Mouse (Mus musculus): Measurements from ENCODE around the gene Psma6. TPM values are rescaled to one million over a fixed set of nuclear protein-coding genes. Genes with fewer than 3 reads are reported as not detected.

Psma6 gene
- total RNA-seq, 2 experiments from 2014 or later = 139 to 142 TPM

DNA sequence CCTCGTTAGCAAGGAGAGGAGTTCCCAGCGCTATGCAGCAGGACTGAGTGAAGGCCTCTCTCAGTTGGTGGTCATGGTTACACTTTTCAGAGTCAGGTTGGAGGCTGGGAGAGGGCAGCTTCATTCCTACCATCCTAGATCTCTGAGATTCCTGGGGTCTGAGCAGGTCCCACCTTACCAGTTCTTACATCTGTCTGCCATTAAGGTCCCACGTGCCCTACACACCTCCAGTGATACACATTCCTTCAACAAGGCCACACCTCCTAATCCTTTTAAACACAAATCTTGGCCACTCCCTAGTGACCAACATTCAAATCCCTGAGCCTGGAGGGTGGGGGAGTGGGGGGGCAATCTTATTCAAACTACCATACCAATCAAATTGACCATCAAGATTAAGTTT is 72.1 kb downstream of the Psma6 start:
- DNase-seq (ENCODE audit: low spot score in 2 of 2) = no peak
- intact Hi-C loops (cut with DNase I) = no loop called here

DNA sequence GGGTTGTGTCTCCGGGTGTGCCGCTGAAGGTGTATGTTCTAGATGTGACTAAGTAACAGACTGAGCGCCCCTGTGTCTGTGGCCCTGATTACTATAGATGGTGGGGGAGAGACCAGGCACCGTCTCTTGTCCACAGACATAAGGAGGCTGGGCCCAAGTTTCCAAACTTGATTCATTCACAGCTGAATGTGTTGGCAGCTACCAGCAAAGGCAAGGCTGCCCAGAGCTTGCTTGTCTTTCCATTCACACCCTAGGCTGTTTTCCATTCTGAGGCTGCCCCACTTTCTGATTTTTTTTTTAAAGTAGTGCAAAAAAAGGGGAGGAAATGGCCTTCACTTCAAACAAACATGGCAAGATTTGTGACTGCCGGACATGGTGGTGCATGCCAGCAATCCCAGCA is 72.9 kb downstream of the Psma6 start:
- intact Hi-C loops (cut with DNase I) = no loop called here
- DNase-seq (ENCODE audit: low spot score in 2 of 2) = peak; percentile 57 to 58

- no peak for DNase-seq (ENCODE audit: low spot score in 2 of 2)
- intact Hi-C loops (cut with DNase I) = no loop called here
Measured at GRCm38 (mm10) chr12:55459739-55460138, 75.7 kb downstream of the Psma6 start.

GRCm38 (mm10) chr12:55460900-55461299 is 76.9 kb downstream of the Psma6 start:
- intact Hi-C loops (cut with DNase I) = no loop called here
- DNase-seq (ENCODE audit: low spot score in 2 of 2) = no peak

- DNase-seq (ENCODE audit: low spot score in 2 of 2) = no peak
- intact Hi-C loops (cut with DNase I) = no loop called here
Measured at GRCm38 (mm10) chr12:55461767-55462166, 77.7 kb downstream of the Psma6 start.

DNA sequence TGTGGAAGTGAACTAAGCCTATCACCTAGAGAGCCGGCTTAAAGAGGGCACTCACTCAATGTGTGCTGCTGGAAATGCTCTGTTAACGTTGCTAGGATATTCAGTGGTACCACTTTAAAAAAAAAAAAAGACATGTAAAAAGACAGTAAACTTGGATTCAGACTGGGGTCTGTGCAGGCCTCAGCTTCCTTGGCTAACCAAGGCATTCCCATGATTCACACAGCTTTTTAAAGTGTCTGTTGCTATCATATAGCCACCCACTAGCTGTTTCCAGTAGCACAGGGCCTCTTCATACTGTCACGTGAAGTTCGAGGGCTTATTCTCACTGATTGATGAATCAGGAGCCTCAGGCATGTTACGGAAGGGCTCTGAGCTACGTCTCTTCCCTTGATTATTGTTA is 78.4 kb downstream of the Psma6 start:
- intact Hi-C loops (cut with DNase I) = no loop called here
- DNase-seq (ENCODE audit: low spot score in 2 of 2) = peak in 1 of 2 experiments; percentile 52

DNA sequence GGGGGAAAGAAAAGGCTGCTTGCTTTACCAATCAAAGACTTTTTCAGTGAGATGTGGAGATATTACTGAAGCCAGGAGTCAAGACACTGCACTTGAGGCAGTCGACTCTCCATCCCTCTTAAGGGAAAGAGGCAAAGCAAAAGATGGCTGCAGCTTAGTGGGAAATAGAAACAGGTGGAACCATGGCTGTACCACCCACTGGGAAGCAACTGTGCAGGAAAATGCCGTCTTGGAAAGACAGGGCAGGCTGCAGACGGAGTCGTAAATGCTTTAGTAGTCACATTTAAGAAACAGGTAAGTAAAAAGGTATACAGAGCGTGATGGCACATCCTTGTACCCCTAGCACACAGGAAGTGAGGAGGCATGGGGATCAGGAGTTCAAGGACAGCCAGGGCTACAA is 79.1 kb downstream of the Psma6 start:
- DNase-seq (ENCODE audit: low spot score in 2 of 2) = no peak

DNA sequence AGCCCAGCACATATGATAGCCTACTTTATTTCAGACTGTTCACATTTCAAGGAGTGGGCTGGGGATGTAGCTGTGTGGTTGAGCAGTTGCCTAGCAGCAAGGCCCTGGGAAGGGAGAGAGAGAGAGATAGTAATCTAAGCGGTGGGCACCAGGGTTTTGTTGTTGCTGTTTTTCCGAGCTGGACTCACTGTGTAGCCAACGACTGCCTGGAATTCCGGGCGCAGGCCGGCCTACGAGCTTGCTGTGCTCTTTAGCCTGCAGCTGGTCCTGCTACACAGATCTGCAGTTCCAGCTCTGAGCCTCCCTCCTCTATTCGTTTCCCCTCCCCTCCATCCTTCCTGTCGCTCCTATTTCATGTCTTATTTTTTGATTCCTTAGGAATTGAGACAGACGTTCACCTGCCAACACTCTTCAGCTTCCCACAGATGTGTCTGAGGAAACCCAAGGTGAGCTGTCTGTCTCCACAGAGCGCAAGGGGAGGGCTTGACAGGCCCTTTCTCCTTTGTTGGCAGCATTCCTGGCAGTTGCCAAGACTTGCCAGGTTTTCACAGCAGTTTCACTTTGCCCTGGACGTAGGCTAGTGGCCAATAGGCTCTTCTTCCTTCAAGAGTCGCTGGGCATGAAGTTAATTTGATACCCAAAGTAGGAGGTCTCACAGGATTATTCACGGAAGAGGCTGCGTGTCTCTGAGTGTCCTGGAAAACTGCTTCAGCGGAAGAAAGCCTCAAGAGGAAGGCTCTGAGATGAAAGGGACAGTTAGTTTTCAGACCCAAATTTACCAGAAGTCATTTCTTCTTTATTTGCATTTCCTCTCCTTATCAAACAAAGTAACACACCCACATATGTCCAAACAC is 80.2 kb downstream of the Psma6 start:
- intact Hi-C loops (cut with DNase I) = no loop called here

More for the DNA sequence above, 79.1 kb downstream of the Psma6 start:
- intact Hi-C loops (cut with DNase I) = no loop called here

DNA sequence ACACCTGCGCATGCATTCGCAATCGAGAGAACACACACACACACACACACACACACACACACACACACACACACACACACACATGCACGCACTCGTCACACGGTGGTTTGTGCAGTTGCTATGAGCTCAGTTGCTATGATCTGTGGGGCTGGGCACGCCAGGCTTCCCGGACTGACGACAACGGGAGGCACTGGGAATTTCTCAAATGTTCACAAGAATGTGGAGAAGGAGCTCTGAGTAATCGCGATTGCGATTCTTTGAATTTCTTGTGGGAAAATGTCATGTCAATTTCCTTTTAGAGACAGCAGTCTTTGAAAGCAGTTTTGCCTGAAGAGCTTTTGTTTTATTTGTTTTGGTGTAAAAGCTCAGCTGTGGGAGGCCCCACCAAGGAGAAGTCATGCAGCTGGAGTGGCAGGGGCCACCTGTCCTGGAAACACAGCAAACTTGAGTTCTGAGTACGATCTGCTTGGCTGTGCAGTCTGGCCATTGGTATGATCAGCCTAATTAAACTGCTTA is 80.9 kb downstream of the Psma6 start:
- intact Hi-C loops (cut with DNase I) = no loop called here
- DNase-seq (ENCODE audit: low spot score in 2 of 2) = peak in 1 of 2 experiments; percentile 50

More for the DNA sequence above, 80.2 kb downstream of the Psma6 start:
- peak; percentile 57 to 82 for DNase-seq (ENCODE audit: low spot score in 2 of 2)

GRCm38 (mm10) chr12:55465401-55465983 is 81.5 kb downstream of the Psma6 start:
- intact Hi-C loops (cut with DNase I) = no loop called here

GRCm38 (mm10) chr12:55466088-55466701 is 82.2 kb downstream of the Psma6 start:
- intact Hi-C loops (cut with DNase I) = no loop called here

More at GRCm38 (mm10) chr12:55465401-55465983, 81.5 kb downstream of the Psma6 start:
- no peak for DNase-seq (ENCODE audit: low spot score in 2 of 2)

GRCm38 (mm10) chr12:55466816-55467215 is 82.8 kb downstream of the Psma6 start:
- intact Hi-C loops (cut with DNase I) = no loop called here
- no peak for DNase-seq (ENCODE audit: low spot score in 2 of 2)

More at GRCm38 (mm10) chr12:55466088-55466701, 82.2 kb downstream of the Psma6 start:
- peak in 1 of 2 experiments; percentile 54 for DNase-seq (ENCODE audit: low spot score in 2 of 2)

DNA sequence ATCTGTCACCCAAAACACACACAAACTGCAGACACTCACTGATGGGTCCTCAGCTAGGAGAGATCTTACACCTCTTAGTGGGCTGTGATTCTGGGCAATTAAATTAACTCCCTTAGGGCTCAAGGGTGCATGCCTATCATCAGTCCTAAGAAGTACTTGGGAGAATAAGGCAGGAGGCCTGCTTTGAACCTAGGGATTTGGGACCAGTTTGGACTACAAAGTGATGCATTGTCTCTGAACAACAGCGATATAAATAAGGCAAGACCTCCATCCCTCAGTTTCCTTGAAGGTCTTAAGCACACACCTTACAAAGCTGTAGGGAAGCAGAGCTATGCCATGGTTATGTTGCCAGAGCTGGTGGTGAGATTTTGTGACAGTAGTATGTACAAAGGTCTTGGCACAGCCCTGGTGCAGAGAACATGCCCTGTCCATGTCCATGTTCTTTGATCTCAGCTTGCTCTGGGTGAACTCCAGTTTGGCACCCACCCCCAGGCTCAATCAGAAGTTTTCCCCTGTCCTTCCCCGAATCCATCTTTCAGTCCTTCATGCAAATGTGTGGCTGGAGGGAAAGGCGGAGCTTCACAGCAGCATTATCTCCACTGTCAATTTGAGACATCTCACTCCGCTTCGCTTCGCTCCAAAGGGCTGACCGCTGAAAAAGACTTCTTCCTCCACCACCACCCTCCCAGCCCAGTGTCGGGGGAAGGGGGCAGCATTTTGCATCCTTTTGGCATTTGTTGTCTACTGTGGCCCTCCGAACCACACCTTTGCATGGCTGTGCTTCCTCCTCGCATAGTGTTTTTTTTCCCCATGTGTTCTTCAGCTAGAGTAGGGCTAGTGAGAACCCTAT is 83.5 kb downstream of the Psma6 start:
- intact Hi-C loops (cut with DNase I) = no loop called here
- DNase-seq (ENCODE audit: low spot score in 2 of 2) = no peak

Other genes with a start within 250 kb of the Psma6 start
- 10 to 100 TPM; 57.8 to 64.6 TPM for gene Srp54b, start 229.1 kb upstream of the Psma6 start, total RNA-seq (2021)
- gene 1700047I17Rik2, start 184.6 kb upstream of the Psma6 start, total RNA-seq (2021) = 10 to 100 TPM in 1 of 2 experiments, not detected in 1; 14.6 TPM
- 10 to 100 TPM; 36.9 to 39.3 TPM for gene Srp54c, start 154.1 kb upstream of the Psma6 start, total RNA-seq (2021)
- gene 1110008L16Rik, start 84.6 kb upstream of the Psma6 start, total RNA-seq (2021) = 1 to 10 TPM; 7.1 to 8.7 TPM
- gene Ppp2r3c, start 81.2 kb upstream of the Psma6 start, total RNA-seq (2021) = 10 to 100 TPM in 1 of 2 experiments, 1 to 10 TPM in 1; 10.0 to 13.5 TPM
- 10 to 100 TPM; 28.3 to 46.4 TPM for gene Nfkbia, start 108.4 kb downstream of the Psma6 start, total RNA-seq (2021)
- gene Aldoart2, start 181.0 kb downstream of the Psma6 start, total RNA-seq (2021) = not detected
- under 1 TPM; 0.37 to 0.49 TPM for gene Insm2, start 215.2 kb downstream of the Psma6 start, total RNA-seq (2021)